Mouse (Mus musculus) c-Kit-negative CD71-positive TER-119-positive erythroid progenitor cells, embryonic 14.5 days (primary cell): ENCODE measurements around the gene Dqx1.

Experiments
- DNase-seq: peaks from one replicate; pipeline ENCODE4 v3.0.0-alpha.2; 2013; ENCODE audit warnings: low read depth, low spot score

Gene Dqx1

DNA sequence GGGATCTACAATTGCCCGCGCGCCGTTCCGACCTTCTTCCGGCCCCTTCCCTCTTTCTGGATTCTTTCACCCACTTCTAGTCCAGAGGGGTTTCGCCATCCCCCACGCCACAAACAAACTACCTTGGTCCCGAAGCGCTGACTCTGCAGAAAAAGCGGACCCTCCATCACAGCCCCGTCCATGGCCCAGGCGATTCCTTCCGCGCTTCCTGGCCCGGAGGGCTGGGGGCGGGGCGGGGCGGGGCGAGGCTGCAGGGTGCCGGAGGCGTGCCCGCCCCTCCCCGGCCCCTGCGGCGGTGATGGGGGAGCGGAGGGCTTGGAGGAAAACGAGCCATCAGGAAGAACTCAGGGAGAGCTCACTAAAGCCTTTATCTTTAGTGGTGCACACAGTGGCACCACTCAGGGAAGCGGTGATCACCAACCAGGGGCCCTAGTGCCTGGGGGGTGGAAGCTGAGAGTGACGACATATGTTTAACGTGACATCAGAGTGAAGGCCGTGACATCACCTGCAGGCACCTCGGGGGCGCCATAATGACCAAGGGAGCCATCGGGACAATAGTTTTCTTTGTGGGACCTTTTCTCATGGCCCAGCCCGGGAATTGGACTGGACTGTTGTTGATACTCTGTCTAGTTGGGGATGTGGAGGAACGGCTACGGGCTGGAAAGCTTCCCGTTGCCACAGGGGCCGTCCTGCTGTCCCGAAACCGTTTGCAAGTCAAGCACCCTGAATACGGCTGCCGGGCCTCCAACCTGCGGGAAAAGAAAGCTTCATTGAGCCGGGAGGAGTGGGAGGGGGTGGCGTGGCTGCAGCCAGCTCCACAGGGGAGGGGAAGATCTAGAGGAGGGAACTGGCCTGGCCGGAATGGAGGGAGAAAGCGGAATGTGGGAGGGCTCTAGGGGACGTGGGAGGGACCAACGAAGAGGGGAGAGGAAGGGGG lies 24.1 kb upstream of the Dqx1 start, which contains the start of the genes Dok1 and Loxl3:
Gene Dok1, minus strand, starts transcription at position 223 of the 937 bp plus-strand sequence.
Gene Loxl3, plus strand, starts transcription at position 925 of the 937 bp plus-strand sequence.
- peak; percentile 68 for DNase-seq

DNA sequence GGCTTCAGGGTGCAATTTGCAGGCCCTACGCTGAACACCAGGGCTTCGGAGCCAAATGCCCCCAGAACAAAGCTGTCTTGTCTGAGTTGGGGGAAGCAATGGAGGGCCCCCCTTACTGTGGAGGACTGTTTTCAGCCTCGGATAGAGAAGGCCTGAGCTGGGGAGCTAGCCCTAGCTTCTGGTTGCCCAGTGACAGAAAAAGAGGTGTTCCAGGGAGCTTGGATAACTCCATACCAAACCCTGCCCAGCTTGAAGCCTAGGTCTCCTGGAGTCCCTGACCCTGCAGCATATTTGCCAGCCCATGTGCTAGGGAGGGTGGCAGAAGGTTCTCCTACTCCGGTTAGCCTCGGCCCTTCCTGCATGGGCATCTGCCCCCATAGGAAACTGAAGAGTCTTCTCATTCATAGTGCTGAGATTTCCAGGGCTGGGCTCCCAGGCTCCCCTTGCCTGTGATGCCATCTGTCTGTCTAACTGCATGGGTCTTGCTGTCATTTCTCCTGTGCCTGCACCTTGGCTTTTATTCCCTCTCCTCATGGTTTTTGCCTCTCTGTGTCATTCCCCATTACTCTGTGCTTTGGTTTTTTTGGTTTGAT lies 23.1 kb upstream of the Dqx1 start:
- DNase-seq = no peak

DNA sequence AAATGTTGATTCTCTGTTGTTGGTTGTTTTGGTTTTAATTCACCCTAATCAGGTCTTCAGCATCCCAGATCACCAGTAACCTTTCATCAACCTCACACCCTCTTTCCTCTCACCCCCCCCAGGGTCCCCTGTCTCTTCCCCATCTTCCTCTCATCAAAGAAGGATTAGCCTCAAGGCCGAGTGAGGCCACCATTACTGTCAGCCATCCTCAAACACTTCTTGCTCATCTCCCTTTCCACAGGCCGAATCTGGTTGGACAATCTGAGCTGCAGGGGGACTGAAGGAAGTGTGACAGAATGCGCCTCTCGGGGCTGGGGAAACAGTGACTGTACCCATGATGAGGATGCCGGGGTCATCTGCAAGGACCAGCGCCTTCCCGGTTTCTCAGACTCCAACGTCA lies 20.5 kb upstream of the Dqx1 start:
- no peak for DNase-seq

DNA sequence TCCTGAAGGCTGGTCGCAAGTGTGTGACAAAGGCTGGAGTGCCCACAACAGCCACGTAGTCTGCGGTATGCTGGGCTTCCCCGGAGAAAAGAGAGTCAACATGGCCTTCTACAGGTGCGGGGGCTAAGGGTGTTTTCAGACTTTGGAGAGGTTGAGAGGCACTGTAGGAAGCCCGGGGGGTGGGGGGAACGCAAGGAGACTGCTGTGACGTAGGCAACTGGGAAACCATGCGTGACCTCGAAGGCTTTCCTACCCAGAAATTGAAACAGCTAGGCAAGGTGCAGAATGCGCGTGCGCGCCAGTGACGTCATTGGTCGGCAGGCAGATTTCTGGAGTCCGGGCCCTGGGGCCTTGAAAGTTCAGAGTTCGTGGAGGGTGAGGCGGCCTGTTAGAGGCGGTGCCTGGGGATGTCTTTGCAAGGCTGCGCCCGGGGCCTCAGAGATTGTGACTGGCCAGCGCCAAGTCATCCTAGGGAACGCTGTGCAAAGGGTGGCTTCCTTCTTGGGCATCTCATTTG lies 19.1 kb upstream of the Dqx1 start:
- DNase-seq = peak; percentile 88

DNA sequence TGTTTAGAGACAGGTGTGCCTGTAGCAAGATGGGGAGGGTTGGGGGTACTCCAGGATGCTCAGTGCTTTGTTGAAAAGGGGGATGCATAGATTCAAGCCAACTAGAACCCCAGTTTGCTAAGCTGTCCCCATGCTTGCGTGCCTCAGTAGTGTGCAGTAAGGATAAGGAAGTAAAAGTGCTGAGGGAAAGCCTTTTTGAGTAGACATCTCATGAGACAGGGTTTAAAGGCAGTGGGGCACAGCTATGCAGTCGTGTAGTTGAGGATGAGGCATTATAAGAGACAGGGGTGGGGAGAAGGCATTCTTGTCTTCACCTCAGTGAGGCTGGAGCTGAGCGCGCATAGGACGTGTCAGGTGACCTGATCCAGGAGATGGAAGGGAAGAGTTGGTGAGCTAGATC lies 17.0 kb upstream of the Dqx1 start:
- DNase-seq = no peak

DNA sequence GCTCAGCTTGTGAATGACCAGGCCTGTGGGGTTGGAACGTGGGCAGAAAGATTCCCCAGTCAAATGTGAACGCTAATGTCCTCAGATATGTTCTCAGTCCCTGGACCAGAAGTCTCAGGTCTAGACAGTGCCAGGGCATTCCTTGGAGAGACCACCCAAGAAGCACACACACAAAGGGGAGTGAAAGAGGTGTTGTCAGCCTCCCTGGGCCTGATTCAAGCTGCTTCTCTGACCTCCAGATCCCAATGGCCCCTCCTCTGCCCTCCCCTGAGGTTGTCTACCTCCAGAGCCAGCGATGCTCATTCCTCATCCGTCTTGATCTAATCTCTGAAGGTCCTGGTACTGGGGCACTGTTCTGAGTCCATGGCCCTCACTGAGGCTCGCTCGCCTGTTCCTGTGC lies 14.1 kb upstream of the Dqx1 start:
- DNase-seq = no peak

DNA sequence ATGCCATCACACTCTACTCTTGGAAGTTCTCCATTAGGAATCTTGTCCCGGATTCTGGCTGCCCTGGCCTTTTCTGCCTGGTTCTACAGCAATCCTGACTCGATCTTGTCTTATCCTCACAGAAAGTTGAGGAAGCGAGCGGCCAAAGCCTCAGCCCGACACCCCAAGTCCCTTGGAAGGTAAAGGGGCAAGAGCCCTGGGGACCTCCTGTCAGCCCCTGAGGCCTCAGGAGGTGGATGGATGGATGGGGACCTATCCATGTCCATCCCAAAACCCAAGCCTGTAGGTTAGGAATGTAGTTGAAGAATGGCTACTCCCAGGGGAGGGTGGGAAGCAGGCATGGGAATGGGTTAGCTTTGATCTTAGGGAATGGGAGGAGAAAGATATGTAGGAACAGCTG lies 13.7 kb upstream of the Dqx1 start:
- DNase-seq = no peak

DNA sequence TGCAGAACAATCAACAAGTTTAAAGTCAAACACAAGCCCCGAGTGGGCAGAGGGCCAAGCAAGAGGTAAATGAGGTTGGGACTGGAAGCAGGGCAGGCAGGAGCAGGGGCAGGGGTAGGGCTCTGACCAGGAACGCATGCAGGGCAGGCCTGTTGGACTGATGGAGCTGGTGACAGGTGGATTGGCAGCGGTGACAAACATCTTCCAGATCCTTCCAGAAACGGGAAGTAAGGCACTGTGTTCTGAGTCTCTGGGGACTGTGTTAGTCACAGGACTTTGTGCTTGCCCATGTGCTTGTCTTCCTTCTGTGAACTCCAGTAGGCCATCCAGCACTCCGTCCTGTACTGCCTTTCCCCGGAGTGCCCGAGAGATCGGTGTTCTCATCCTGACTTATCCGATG lies 12.9 kb upstream of the Dqx1 start:
- DNase-seq = no peak

DNA sequence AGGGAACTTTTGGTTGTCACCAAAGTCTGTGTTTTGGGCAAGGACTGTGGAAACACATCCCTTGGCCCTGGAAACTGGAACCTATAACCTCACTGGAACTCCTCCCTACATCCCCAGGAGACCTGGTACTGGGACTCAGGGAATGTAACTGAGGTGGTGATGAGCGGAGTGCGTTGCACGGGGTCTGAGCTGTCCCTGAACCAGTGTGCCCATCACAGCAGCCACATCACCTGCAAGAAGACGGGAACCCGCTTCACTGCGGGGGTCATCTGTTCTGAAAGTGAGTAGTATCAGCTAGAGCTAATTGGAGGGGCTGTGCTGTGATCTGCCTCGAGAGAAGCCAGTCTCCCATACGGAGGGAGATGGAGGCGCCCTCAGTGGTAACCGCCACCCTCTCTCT lies 8.3 kb upstream of the Dqx1 start:
- no peak for DNase-seq

DNA sequence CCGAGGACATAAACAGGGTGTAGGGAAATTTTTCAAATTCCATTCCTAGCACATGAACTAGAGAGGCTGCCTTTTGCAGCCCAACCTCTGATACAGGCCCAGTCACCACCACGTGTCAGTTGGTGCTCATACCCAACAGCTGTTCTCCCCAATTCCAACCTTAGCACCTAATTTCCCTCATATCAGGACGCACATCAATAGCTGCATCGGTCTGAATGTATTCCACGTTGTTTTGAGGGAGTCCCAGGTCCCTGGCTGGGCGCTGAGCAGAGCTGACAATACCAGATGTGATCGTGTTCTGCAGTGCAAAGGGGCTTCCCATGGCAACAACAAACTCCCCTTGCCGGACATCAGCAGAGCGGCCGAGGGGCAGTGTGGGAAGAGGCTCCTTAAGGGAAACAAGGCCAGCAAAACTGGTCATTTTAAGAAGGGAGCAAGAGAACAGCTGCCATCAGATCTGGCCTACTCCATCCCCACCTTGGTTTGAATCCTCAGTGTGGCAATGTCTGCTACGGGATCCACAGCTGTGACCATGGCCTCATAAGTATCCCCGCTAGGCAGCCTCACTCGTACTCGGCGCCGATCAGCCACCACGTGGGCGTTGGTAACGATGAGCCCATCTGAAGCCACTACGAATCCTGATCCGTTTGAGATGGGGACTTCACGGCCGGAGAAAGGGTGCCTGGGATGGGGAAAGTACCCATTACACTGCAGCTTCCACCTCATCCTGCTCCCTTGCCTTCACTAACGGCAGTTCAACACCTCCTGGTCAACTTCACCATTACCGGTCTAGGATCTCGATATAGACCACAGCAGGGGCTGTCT lies 4.3 kb upstream of the Dqx1 start:
- no peak for DNase-seq

DNA sequence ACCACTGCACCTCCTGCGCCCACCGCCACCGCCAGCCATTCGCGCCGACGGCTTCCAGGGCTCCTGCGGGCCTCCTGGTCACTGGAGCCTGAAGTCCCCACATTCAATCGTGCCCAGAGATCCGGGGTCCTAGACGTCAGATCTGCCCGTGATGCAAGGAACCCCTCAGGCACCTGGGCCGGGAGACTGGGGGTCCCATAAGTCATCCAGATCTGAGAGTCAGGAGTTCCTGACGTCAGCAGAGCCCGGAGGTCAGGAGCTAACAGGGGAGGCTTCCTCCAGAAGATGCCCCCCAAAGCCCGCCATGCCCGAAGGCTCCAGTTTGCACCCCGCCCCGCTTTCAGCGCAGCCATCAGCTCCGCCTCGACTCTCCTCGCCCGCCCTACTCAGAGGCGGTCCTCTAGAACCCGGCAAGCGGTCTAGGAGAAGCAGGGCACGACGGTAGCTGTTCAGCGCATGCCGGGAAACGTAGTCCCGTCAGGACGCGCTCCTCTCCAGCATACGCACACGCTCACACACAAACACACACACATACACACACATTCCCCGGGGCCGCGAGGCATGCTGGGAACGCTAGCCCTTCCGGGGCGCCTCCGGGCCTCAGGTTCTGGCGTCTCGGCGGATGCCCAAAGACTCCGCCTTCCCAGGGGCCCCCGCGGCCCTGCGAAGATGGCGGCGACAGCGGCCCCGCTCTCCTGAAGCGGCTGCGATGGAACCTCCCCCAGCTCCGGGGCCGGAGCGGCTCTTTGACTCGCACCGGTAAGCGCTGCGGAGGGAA lies 3.4 kb upstream of the Dqx1 start, which contains the start of gene Aup1:
Gene Aup1, plus strand, starts transcription at position 448 of the 778 bp plus-strand sequence.
- peak; percentile 93 for DNase-seq

DNA sequence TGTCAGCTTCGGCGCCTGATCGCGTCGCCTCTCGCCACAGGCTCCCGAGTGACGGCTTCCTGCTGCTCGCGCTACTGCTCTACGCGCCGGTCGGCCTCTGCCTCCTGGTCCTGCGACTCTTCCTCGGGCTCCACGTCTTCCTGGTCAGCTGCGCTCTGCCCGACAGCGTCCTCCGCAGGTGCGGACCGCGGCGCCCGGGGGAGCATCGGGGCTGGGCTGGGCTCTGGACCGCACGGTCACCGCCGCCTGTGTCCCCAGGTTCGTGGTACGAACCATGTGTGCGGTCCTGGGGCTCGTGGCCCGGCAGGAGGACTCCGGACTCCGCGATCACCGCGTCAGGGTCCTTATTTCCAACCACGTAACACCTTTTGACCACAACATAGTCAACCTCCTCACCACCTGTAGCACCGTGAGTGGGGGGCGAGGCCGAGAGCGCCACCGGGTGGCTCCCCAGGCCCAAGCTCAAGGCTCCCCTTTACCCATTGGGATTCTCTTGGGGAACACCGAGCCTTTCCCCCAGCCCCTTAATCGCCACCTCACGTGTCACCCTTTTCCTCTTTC lies 2.7 kb upstream of the Dqx1 start, which contains the start of gene Htra2:
Gene Htra2, minus strand, starts transcription at position 403 of the 561 bp plus-strand sequence.
- no peak for DNase-seq

DNA sequence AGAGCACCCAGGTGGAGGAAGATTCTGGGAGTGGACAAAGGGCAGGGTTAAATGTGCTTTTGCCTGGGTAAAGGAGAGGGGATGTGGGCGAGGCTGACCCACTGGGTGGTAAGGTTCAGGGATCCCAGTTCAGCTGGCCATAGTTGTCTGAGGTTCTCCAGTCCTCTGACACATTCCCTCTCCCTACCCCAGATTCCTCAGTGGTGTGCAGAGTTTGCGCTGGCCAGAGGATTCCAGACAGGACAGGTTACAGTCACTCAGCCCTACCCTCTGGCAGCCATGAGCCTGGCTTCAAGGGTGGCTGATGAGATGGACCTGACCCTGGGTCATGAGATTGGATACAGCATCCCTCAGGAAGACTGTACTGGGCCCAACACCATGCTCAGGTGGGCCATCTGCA lies 1.1 kb downstream of the Dqx1 start:
- no peak for DNase-seq

DNA sequence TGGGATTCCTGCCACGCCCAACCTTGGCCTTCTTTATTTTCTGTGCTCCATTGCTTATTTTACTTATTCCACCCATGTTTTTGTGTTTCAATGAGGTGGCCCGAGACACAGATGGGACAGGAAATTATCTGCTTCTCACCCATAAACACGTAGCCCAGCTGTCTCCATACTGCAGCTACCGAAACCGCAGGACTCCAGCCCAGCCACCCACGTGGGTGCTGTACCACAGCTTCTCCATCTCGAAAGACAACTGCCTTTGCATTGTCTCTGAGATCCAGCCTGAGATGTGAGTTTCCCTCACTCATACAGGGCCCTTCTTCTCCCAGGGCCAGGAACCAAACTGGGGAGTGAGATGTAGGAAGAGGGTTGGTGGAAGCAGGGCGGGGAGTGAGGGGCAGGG lies 8.4 kb downstream of the Dqx1 start:
- no peak for DNase-seq

DNA sequence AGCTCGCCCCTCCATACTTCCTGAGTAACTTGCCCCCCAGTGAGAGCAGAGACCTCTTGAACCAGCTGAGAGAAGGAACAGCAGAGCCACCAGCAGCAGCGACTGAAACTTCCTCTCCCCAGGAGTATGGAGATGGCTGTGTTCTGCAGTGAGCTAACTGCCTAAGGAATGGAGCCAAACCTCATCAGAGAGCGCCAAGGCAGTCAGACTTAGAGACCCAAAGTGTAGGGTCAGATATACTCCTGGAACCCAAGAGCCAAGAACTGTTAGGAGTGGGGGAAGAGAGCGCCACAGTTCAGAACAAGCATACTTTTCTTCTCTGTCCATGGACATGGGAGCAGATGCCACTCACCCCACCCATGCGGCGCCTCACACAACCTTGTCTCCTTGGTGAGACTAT lies 8.8 kb downstream of the Dqx1 start:
- DNase-seq = no peak

DNA sequence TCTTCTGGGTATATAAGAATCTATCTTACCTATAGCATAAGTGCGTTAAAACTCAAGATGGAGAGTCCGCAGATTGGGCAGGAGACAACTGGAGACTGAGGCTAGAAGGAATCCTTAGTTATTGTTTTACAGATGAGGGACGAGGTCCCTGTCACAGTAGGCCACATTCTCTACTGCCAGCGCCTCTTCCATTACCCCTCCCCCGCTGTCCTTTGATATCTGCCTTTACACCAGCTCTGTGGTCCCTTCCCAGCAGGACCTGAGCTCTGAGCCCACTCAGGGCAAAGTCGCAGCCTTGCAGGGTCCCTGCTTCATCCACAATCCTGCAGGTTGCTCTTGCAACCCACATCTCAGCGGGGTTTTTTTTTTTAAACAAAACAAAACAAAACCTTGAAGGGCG lies 10.6 kb downstream of the Dqx1 start:
- DNase-seq = no peak

DNA sequence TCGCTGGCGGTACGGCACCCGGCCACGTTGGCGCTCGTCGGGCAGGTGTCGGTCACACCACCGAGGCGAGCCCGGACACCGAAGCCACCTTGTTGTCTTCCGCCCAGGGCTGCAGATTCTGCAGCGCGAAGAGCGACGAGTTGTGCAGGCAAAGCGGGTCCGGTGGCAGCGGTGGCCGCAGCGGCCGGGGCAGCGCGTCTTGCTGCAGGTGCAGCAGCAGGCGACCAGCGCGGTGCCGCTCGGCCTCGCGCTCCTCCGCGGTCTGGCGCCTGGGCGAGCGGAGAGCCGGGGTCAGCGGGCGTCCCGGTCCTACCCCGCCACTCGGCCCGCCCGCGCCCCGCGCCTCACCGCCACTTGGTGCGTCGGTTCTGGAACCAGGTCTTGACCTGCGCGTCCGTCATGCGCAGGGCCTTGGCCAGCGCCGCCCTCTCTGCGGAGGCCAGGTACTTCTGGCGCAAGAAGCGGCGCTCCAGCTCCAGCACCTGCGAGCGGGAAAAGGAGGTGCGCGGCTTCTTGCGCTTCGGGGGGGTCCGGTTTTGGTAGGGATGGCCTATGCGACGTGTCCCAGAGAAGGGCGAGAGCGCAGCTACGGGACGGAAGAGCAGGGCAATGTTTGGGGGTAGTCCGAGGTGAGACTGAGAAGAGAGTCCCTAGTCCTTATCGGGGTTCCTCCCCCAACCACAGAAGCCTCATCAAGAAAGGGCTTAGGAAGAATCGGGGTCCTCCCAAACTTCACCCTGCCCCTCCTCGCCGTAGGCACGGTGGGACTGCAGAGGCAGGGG lies 11.3 kb downstream of the Dqx1 start:
- DNase-seq = no peak

DNA sequence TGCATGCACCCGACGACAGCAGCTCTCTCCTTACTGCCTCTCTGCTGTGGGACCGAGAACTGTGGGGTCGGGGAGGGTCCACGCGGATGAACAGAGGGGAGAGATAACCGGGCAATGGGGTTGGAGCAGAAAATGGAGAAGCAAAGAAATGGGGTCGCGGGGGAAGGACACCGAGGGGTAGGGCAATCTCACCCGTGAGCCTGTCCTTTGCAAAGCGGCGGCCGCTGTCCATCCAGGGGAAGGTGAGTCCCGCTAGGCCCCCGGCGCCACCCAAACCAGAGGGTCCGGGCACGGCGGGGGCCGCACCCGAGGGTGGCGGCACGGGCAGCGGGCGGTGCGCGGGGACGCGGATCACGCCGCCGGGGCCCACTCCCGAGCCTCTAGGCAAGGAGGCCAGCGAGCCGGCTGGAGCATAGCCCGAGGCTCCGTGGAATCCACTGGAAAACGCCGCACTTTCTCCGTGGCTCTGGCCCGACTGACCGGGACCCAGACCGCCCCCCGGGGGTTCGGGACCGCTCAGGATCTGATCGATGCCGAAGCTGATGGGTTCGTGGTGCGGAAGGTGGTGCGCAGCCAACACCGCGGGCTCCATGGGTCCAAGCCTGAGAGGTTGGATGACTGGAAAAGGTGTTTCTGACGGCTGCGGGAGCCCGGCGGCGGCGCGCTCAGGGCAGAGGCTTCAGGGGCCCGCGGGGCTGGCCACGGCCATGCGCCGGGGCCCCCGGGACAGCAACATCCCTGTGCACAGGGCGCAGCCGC lies 12.0 kb downstream of the Dqx1 start:
- no peak for DNase-seq

DNA sequence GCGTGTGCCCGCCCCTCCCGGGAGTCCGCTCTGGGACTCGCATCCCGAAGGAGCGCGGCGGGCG lies 12.4 kb downstream of the Dqx1 start, which contains the start of gene Tlx2:
Gene Tlx2, minus strand, starts transcription at position 47 of the 64 bp plus-strand sequence.
- no peak for DNase-seq
